Mouse (Mus musculus): ENCODE measurements around the gene Gimap8. TPM values are rescaled to one million over a fixed set of nuclear protein-coding genes. Genes with fewer than 3 reads are reported as not detected.

The Gimap8 gene
- polyA plus RNA-seq, 2 experiments: 0.17 to 1.3 TPM

DNA sequence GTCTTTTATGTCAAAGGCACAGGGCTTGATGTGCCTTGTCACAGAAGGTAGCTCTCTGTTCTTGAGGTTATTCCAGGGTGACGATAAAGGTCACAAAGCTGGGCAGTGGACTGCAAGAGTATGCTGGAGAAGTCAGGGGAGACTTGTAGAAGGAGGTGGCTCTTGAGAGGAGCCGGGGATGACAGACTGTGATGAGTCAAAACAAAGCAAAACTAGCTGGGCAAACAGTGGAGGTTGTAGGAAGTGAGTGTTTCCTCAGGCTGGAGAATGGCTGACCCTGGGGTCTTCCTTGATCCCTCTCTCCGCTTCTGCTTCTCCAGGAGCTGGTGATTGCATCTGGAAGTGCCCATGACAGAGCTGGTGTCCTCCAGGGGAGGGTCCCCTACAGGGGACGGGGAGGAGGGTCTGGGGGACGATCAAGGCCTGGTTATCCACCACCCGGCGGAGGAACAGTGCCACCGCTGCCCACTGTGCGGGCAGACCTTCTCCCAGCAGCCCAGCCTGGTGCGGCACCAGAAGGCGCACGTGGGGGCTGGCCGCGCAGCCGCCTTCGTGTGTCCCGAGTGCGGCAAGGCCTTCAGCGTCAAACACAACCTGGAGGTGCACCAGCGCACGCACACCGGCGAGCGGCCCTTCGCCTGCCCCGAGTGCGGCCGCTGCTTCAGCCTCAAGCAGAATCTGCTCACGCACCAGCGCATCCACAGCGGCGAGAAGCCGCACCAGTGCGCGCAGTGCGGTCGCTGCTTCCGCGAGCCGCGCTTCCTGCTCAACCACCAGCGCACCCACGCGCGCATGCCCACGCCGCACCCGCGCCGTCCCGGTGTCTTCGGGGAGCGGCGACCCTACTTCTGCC, 18.0 kb upstream of the Gimap8 start:
- H3K27ac ChIP-seq: no peak overlapping the region
- DNase-seq (ENCODE audit: low read depth in 3 of 3, low spot score in 3 of 3): no peak
- H3K9ac ChIP-seq (replicated peaks): no peak overlapping the region
- peak overlapping the region; percentile 55 for H3K4me2 ChIP-seq (ENCODE audit: low read depth)
- no peaks in the 10 kb centered on the region for H3K36me3 ChIP-seq (replicated peaks; ENCODE audit: control insufficient read depth, insufficient read depth, low read depth)
- 11% methylated on average over 54 of the region's 54 CpGs for WGBS (ENCODE audit: insufficient replicate concordance)
- no peaks in the 10 kb centered on the region for H3K9me3 ChIP-seq (ENCODE audit: control insufficient read depth, low read length)
- TF ChIP-seq CTCF (IDR thresholded peaks at IDR 0.05; ENCODE audit: low read depth) (no peak), EP300 (IDR thresholded peaks at IDR 0.05; ENCODE audit: low read depth) (no peak)
- ATAC-seq (ENCODE audit: insufficient read depth): no peak
- H3K4me1 ChIP-seq (replicated peaks; ENCODE audit: control insufficient read depth in 2 of 2, insufficient read depth in 2 of 2, low read length in 1 of 2): no peaks in the 10 kb centered on the region
- H3K4me3 ChIP-seq (ENCODE audit: insufficient read depth in 1 of 2, low read depth in 2 of 2, low read length in 2 of 2): peak overlapping the region in 1 of 2 experiments; percentile 34; a peak in 3 of 4 replicates
- H3K27me3 ChIP-seq (ENCODE audit: control insufficient read depth, insufficient read depth, low read length): peaks cover 10% of the 10 kb centered on the region

DNA sequence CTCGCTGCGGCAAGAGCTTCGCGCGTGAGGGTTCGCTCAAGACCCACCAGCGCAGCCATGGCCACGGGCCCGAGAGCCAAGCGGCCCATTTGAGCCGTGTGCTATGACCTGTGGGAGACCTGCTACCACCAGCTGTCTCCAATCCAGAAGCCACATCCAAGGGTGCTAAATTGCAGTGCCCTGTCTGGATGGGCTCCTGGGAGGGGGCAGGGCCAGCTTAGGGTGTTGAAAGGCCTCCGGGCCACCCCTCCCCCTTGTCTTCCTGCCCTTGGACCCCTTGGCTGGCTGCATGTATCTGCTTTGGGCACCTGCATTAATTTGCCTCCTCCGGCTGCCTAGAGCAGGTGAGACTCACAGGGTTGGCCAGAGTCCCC, 17.4 kb upstream of the Gimap8 start:
- peak overlapping the region; percentile 55 for H3K4me2 ChIP-seq (ENCODE audit: low read depth)
- DNase-seq (ENCODE audit: low read depth in 3 of 3, low spot score in 3 of 3) (no peak), ATAC-seq (ENCODE audit: insufficient read depth) (no peak)
- TF ChIP-seq CTCF (IDR thresholded peaks at IDR 0.05; ENCODE audit: low read depth): no peak
- TF ChIP-seq EP300 (IDR thresholded peaks at IDR 0.05; ENCODE audit: low read depth): no peak
- no peaks in the 10 kb centered on the region for H3K9me3 ChIP-seq (ENCODE audit: control insufficient read depth, low read length)
- H3K27ac ChIP-seq: no peak overlapping the region
- no peak overlapping the region for H3K9ac ChIP-seq (replicated peaks)
- H3K36me3 ChIP-seq (replicated peaks; ENCODE audit: control insufficient read depth, insufficient read depth, low read depth): no peaks in the 10 kb centered on the region
- 24% methylated on average over 13 of the region's 13 CpGs for WGBS (ENCODE audit: insufficient replicate concordance)
- H3K4me3 ChIP-seq (ENCODE audit: insufficient read depth in 1 of 2, low read depth in 2 of 2, low read length in 2 of 2): peak overlapping the region in 1 of 2 experiments; percentile 34; a peak in 3 of 4 replicates
- H3K4me1 ChIP-seq (replicated peaks; ENCODE audit: control insufficient read depth in 2 of 2, insufficient read depth in 2 of 2, low read length in 1 of 2): peaks cover 0 to under 1% of the 10 kb centered on the region in 2 experiments; a peak in 1 of 4 replicates
- H3K27me3 ChIP-seq (ENCODE audit: control insufficient read depth, insufficient read depth, low read length): peaks cover 10% of the 10 kb centered on the region

DNA sequence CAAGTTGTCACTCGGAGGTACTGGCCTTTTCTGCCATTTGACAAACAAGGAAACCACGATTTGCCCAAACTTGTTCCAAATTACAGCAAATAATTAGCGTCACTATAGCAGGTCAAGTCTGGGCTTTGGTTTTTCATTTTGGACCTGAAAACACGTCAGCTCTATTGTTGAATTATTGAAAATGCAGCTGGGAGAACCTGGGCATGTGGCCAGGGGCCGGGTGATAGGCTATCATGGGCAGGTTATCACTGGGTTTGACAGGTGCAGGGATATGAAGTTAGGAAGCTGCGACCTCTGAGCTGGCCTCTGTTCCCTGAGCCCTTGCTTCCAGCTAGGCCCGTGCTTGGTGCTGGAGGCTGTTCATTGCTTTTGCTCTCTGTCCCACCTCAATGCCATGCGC, 16.2 kb upstream of the Gimap8 start:
- H3K27me3 ChIP-seq (ENCODE audit: control insufficient read depth, insufficient read depth, low read length): peaks cover 10% of the 10 kb centered on the region
- TF ChIP-seq EP300 (IDR thresholded peaks at IDR 0.05; ENCODE audit: low read depth) (no peak), CTCF (IDR thresholded peaks at IDR 0.05; ENCODE audit: low read depth) (no peak)

DNA sequence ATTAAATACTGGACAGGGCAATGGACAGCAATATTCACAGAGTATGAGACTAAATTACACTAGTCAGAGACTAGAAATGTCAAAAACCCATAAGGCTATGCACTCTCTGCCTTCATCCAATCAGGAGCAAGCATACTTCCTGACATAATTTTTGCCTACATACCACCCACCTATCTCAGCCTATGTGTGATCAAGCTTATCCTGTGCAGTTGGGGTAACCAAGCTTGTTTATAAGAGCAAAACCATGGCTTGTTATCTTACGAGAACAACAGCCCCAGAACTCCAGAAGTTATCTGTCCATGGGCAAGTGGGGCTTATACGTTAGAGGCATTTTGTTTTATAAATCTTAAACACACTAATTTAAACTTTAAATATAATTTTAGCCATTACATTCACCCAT, 11.9 kb upstream of the Gimap8 start:
- H3K4me1 ChIP-seq (replicated peaks; ENCODE audit: control insufficient read depth in 2 of 2, insufficient read depth in 2 of 2, low read length in 1 of 2): peaks cover 0 to 3% of the 10 kb centered on the region in 2 experiments; a peak in 1 of 4 replicates
- 14% methylated on average over 2 of the region's 2 CpGs for WGBS (ENCODE audit: insufficient replicate concordance)
- H3K9me3 ChIP-seq (ENCODE audit: control insufficient read depth, low read length): no peaks in the 10 kb centered on the region
- no peaks in the 10 kb centered on the region for H3K27me3 ChIP-seq (ENCODE audit: control insufficient read depth, insufficient read depth, low read length)
- TF ChIP-seq CTCF (IDR thresholded peaks at IDR 0.05; ENCODE audit: low read depth) (no peak), EP300 (IDR thresholded peaks at IDR 0.05; ENCODE audit: low read depth) (no peak)
- H3K4me2 ChIP-seq (ENCODE audit: low read depth): no peak overlapping the region
- no peaks in the 10 kb centered on the region for H3K36me3 ChIP-seq (replicated peaks; ENCODE audit: control insufficient read depth, insufficient read depth, low read depth)
- DNase-seq (ENCODE audit: low read depth in 3 of 3, low spot score in 3 of 3) (no peak), ATAC-seq (ENCODE audit: insufficient read depth) (peak; percentile 56; the same call in 1 of the 2 replicates)
- no peak overlapping the region for H3K4me3 ChIP-seq (ENCODE audit: insufficient read depth in 1 of 2, low read depth in 2 of 2, low read length in 2 of 2)
- no peak overlapping the region for H3K9ac ChIP-seq (replicated peaks)
- no peak overlapping the region for H3K27ac ChIP-seq

More for the DNA sequence above, 16.2 kb upstream of the Gimap8 start:
- ATAC-seq (ENCODE audit: insufficient read depth): no peak
- Histone ChIP-seq H3K27ac (no peak overlapping the region), H3K4me3 (ENCODE audit: insufficient read depth in 1 of 2, low read depth in 2 of 2, low read length in 2 of 2) (no peak overlapping the region), H3K36me3 (replicated peaks; ENCODE audit: control insufficient read depth, insufficient read depth, low read depth) (no peaks in the 10 kb centered on the region), H3K9me3 (ENCODE audit: control insufficient read depth, low read length) (no peaks in the 10 kb centered on the region), H3K4me1 (replicated peaks; ENCODE audit: control insufficient read depth in 2 of 2, insufficient read depth in 2 of 2, low read length in 1 of 2) (peaks cover 0 to 3% of the 10 kb centered on the region in 2 experiments; a peak in 1 of 4 replicates), H3K4me2 (ENCODE audit: low read depth) (no peak overlapping the region), H3K9ac (replicated peaks) (no peak overlapping the region)
- no peak for DNase-seq (ENCODE audit: low read depth in 3 of 3, low spot score in 3 of 3)
- 56% methylated on average over 8 of the region's 8 CpGs for WGBS (ENCODE audit: insufficient replicate concordance)

DNA sequence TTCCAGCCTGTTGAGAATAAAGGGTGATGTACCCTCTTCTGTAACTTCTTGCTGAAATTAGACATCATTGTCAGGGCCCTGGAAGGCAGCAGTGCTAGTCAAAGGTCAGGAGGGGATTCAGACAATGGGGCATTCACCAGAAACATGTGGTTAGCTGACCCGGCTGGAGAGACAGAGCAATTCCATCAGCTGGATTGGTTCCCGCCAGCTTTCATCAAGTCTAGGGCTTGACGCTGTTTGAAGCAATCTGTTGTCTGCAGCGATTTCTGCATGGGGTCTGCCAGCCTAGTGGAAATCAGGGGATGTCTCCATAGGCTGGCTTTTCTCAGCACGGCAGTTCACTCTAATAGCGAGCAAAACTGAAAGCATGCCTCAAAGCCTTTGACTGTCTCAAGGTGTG, 10.5 kb upstream of the Gimap8 start:
- Histone ChIP-seq H3K27me3 (ENCODE audit: control insufficient read depth, insufficient read depth, low read length) (no peaks in the 10 kb centered on the region), H3K9ac (replicated peaks) (no peak overlapping the region), H3K4me3 (ENCODE audit: insufficient read depth in 1 of 2, low read depth in 2 of 2, low read length in 2 of 2) (no peak overlapping the region), H3K27ac (no peak overlapping the region), H3K4me1 (replicated peaks; ENCODE audit: control insufficient read depth in 2 of 2, insufficient read depth in 2 of 2, low read length in 1 of 2) (peaks cover 0 to 3% of the 10 kb centered on the region in 2 experiments; a peak in 1 of 4 replicates), H3K9me3 (ENCODE audit: control insufficient read depth, low read length) (no peaks in the 10 kb centered on the region), H3K36me3 (replicated peaks; ENCODE audit: control insufficient read depth, insufficient read depth, low read depth) (no peaks in the 10 kb centered on the region), H3K4me2 (ENCODE audit: low read depth) (no peak overlapping the region)
- TF ChIP-seq EP300 (IDR thresholded peaks at IDR 0.05; ENCODE audit: low read depth) (no peak), CTCF (IDR thresholded peaks at IDR 0.05; ENCODE audit: low read depth) (no peak)
- no peak for DNase-seq (ENCODE audit: low read depth in 3 of 3, low spot score in 3 of 3)
- ATAC-seq (ENCODE audit: insufficient read depth): no peak
- 57% methylated on average over 6 of the region's 6 CpGs for WGBS (ENCODE audit: insufficient replicate concordance)
